Mouse (Mus musculus) CD4-positive, CD25-positive, alpha-beta regulatory T cell (primary cell): ENCODE measurements around the gene Rasal2. TPM values are rescaled to one million over a fixed set of nuclear protein-coding genes. Genes with fewer than 3 reads are reported as not detected.

Experiments used
- polyA plus RNA-seq: library from polyadenylated mRNA; unstranded; fragments of 100-300 nt; shearing (Covaris generic); gene quantifications from one replicate; pipeline ENCODE4 v1.2.1, GENCODE M21; 2017

Gene Rasal2
- 0.34 TPM for polyA plus RNA-seq

GRCm38 (mm10) chr1:157412454-157413369, at the start of gene Rasal2:
Rasal2 (minus strand) TSS chr1:157412595.

GRCm38 (mm10) chr1:157458421-157459208, 46.2 kb upstream of the Rasal2 start, which contains the start of gene Cryzl2:
Cryzl2 (plus strand) TSS chr1:157458577.

GRCm38 (mm10) chr1:157108580-157108979, 303.8 kb downstream of the Rasal2 start, which contains the start of gene Tex35:
Tex35 (minus strand) TSS chr1:157108680.

Other genes with a start within 250 kb of the Rasal2 start
- gene Cryzl2, start 46.0 kb upstream of the Rasal2 start, polyA plus RNA-seq, result 6.5 TPM
- gene Sec16b, start 94.1 kb upstream of the Rasal2 start, polyA plus RNA-seq, result 0.93 TPM